Mouse (Mus musculus) adrenal gland, adult 2 months (tissue): ENCODE measurements around the gene Lsm3. TPM values are rescaled to one million over a fixed set of nuclear protein-coding genes. Genes with fewer than 3 reads are reported as not detected.
"Not testable (repeated sequence)": the region's sequence is repeated elsewhere in the genome, so short reads cannot be mapped to it uniquely, and the experiment has no call there.

ENCODE experiments used
- DNase-seq: peaks from one replicate; pipeline ENCODE4 v3.0.0; 2021
- long read RNA-seq: library from polyadenylated mRNA; stranded (forward); transcript quantifications from one replicate; pipeline ENCODE4 v2.0.0, GENCODE M21; 2021
- polyA plus RNA-seq: library from polyadenylated mRNA; depleted of rRNA; stranded (reverse); fragments of >200 nt; gene quantifications from 2 replicates; pipeline ENCODE4 v1.2.3, GENCODE M21; 2012; rRNA removed
- total RNA-seq, 2 experiments: library from RNA; stranded (reverse); gene quantifications; 2 replicates each; pipeline ENCODE4 v1.2.3; 2021

The Lsm3 gene
- total RNA-seq (10 to 100 TPM; 38.3 to 40.4 TPM), polyA plus RNA-seq (5.2 and 7.3 TPM in 2 replicates)
- long read RNA-seq, transcript Lsm3-201 (4 exons, 743 nt): major isoform, 21 of 23 reads
- long read RNA-seq, partial matches to known transcripts: 1 of 23 reads
- long read RNA-seq, other reads (novel, unspliced or antisense): 1 of 23 reads

- peak; percentile 99 for DNase-seq
These were observed at the start of gene Lsm3, which contains the start of gene Xpc for GRCm38 (mm10) chr6:91515545-91516449. Lsm3 (plus strand) TSS chr6:91515928. Xpc (minus strand) TSS chr6:91515888.

GRCm38 (mm10) chr6:91467106-91467505, 48.6 kb upstream of the Lsm3 start:
- no peak for DNase-seq

DNA sequence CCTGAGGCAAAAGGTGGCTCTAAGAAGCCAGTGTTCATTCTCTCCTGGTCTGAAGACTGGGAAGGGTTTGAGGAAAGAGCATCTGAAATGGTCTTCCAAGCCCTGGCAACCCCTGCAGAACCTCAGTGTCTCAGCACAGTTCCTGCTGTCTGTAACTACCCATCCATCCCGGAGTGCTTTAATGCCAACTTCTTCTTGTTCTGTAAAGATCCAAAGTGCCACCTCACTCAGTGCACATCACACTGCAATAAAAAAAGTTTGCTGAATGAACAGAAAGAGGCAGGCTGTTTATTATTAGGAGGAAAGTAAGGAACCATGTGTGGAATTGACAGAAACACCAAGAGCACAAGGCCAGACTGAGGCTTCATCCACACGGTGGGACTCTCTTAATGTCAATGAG, 45.0 kb upstream of the Lsm3 start:
- no peak for DNase-seq

DNA sequence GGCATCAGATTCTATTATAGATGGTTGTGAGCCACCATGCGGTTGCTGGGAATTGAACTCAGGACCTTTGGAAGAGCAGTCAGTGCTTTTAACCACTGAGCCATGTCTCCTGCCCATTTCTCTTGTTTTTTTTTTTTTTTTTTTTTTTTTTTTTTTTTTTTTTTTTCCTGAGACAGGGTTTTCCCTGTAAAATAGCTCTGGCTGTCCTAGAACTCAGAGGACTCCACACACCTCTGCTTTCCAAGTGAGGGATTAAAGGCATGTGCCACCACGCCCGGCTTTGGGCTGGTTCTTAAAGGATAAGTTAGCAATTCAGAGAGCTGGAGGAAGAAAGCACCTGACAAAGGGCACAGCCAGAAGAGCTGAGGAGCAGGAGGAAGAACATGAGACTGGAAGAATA, 44.3 kb upstream of the Lsm3 start:
- not testable (repeated sequence) for DNase-seq

DNA sequence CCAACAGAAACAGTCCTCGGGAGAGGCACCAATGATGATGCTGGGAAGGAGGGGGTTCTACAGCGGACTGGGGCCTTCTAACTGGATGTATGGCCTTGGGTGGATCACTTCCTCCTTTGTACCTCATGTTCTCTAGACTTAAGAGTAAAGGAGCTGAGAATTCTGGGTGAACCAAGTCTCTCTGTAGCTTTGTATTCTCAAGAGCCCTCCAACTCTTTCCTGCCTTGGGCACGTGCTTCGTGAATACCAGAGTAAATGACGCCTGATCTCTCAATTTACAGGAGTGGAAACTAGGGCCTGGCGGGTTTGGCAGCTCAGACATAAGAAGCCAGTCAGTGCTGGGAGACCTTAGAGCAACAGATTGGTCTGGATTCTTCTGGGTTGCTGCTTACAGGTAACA, 43.4 kb upstream of the Lsm3 start:
- DNase-seq: no peak

DNA sequence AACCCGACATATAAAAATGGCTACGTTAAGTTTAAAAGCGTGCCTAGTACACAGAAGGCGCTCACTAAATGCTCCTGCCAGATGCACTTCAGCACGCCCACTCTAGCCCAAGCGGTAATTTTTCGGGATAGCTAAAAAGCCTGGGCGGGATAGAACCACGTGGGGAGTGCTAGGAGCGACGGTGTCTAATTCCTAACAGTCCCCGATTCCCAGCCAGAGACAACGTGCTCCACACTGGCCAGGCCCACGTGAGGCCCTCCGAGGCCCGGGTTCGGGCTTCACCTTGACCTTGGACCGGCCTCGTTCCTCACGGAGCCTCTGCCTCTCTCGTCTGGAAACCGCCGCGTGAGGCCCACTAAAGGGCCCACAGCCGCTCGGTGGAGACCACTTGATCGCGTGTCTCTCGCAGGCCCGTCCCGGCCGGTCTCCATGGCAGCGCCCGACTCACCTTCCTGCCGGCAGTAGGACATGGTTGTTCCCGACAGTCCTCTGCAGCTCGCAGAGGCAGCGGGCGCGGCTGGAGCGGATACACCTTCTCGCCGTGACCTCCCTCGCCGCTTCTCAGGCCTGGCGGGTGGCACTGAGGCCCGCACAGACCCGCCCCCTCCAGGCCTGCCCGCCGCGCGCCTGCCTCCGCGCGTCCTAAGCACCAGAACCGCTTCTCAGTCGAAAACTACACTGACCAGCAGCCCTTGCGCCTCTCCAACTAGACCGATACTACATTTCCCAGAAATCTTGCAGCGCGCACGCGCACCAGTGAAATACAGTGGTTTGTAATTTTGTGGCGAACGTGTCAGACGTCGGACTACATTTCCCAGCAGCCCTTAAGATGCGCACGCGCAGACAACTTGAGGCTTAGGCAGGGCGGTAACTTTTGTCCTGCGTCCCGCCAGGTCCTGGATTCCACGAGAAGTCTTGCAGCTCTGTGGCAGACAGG, 42.6 kb upstream of the Lsm3 start, which contains the start of the genes Chchd4 and Tmem43:
Chchd4 (minus strand) TSS at position 679 of the 937 bp plus-strand sequence.
Tmem43 (plus strand) TSS at position 836 of the 937 bp plus-strand sequence.
- peak; percentile 99 for DNase-seq

DNA sequence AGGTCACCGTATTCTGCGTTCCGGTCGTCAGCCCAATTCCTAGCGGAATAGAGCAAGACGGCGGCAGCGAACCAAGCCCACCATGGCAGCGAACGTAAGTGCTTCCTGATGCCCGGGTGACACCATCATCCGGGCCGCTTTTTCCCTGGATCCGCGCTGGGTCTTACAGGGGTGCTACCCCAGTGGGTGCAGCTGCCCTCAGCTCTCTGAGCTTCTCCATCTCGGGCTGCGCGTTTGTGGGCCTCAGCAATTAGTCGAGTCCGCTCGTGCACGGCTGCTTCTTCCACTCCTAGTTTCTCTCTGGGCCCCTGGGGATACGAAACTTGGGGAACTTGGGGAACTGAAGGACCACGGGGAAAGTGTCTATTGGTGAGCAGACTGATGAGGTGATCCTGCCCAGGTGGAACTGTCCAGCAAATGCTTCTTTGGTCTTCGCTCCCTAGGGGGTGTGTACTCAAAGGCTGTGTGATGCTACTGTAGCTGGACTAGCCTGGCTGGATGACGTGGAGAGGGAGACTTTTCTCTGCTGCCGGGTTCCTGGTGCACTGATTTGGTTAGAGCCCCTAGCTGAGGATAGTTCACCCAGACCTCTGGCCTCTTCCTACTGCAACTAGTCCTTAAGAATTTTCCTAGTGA, 41.8 kb upstream of the Lsm3 start:
- DNase-seq: no peak

GRCm38 (mm10) chr6:91474441-91475190, 41.1 kb upstream of the Lsm3 start:
- peak; percentile 74 for DNase-seq

GRCm38 (mm10) chr6:91476541-91476940, 39.2 kb upstream of the Lsm3 start:
- no peak for DNase-seq

GRCm38 (mm10) chr6:91483371-91483770, 32.4 kb upstream of the Lsm3 start:
- no peak for DNase-seq

- DNase-seq: no peak
These were observed 28.8 kb upstream of the Lsm3 start for GRCm38 (mm10) chr6:91486736-91487453.

DNA sequence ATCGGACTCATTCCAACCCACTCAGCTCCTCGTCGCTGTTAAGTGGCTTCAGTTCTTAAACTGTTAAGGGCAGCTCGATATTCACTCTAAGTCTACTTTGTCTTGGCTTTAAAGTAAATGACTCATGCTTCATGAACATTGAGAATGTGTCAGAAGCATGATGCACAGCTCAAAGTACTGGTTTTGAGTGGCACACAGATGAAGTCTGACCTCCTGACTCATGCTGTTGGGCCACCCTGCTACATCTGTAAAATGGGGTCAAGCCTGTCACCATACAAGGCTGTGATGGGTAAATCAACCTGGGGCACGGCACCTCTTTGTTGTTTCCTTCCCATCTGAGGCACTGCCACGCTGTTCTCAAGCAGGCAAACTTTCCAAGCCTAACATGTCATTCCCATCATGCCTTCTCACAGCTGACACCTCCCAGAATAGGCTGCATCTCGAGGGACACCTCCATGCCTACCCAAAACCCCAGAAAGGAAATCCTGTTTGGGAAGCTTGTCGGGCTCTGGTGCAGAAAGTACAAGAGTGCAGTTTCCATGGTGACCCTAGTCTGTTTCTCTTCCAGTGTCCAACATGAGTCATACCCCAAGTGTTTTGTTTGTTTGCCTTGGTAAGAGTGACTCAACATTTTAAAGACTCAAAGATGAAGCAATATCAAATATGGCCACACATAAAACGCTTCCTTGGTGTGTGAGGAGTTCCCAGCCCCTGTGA, 27.1 kb upstream of the Lsm3 start:
- DNase-seq: peak; percentile 78

GRCm38 (mm10) chr6:91489872-91490271, 25.9 kb upstream of the Lsm3 start:
- no peak for DNase-seq

GRCm38 (mm10) chr6:91491004-91491403, 24.7 kb upstream of the Lsm3 start:
- DNase-seq: no peak

DNA sequence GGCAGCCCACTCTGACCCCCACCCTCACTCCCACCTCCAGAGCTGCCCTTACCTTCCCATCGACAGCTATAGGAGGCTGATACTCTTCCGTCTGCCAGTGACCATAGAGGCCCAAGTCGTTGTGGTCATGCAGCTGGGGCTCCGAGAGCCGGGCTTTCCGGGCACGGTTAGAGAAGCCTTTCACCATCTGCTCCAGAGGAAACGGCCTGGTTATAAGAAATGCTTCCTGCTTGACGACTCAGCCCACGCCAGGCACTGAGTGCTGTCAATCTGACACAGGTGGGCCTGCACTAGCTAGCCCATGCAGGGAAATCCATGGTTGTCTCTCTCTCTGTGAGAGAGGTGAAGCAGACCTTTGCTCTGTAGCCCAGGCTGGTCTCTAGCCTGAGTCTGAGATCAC, 22.7 kb upstream of the Lsm3 start:
- DNase-seq: no peak

- DNase-seq: no peak
These were observed 21.2 kb upstream of the Lsm3 start for GRCm38 (mm10) chr6:91494526-91494925.

DNA sequence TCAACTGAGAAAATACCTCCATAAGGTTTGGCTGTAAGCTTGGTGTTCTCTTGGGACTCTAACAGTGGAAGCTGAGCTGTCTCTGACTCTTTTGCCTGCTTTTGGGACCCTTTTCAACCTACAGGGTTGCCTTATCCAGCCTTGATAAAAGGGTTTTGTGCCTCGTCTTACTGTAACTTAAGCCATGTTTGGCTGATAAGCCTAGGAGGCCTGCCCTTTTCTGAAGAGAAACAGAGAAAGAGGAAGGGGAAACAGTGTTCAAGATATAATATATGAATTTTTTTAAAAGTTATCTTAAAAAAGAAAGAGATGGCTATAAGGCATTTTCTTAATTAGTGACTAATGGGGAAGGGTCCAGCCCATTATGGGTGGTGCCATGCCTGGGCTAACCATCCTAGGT, 12.4 kb upstream of the Lsm3 start:
- DNase-seq: no peak

- DNase-seq: no peak
These were observed 9.7 kb upstream of the Lsm3 start for GRCm38 (mm10) chr6:91506036-91506435.

- DNase-seq: no peak
These were observed 7.7 kb upstream of the Lsm3 start for GRCm38 (mm10) chr6:91508041-91508440.

GRCm38 (mm10) chr6:91509326-91509725, 6.4 kb upstream of the Lsm3 start:
- peak; percentile 79 for DNase-seq
